Mouse (Mus musculus): Measurements from ENCODE around the gene Kpna2.
"Not testable (repeated sequence)": the region's sequence is repeated elsewhere in the genome, so short reads cannot be mapped to it uniquely, and the experiment has no call there.

Gene Kpna2

DNA sequence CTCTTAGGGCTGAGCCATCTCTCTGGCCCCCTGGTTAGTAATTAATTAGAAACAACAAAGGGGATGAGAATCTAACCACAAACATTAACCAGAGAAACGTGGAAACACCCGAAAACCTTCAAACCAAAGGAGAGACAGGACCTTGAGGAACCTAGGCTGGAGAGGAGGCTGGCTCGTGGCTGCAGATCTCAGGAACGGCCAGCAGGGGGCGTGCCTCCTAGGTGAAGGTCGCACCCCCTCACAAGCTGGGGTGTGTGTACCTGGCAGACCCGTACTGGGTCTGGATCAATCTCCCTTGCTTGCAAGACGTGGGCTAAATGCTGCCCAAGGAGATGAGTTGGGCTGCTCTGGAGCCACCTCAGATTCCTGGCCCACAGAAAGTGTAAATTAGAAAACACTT lies 19.3 kb upstream of the Kpna2 start:
- DNase-seq = no peak

DNA sequence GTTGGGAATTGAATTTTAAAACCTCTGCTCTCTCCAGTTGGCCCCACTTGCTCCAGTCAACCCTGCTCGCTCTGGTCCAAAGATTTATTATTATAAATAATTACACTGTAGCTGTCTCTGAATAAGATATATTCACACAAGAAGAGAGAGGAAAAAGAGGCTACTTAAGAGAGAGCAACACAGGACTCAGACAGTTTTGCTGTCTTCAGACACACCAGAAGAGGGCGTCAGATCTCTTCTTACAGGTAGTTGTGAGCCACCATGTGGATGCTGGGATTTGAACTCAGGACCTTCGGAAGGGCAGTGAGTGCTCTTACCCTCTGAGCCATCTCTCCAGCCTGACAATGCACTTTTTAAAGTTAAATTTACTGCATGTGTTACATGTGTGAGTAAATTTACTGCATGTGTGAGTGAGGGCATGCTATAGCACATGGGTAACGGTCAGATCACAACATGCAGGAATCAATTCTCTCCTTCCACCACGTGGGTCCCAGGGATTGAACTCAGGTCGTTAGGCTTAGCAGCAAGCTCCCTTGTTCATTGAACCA lies 18.1 kb upstream of the Kpna2 start:
- DNase-seq = no peak

DNA sequence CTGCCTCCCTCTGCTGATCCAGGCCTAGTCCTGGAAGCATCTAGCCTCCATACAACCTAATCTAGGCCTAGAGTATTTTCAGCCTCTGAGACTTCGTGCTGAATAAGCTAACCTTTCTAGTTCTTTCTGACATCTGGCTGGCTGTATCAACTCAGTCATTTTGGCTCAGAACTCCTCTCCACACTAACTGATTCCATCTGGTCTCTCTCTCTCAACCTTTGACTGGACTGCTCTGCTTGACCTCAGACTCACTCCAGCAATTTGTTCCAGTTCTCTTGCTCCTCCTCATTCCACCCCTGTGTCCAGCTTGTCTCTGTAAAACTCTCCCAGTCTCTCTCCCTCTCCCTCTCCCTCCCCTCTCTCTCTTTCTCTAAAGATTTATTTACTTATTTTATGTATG lies 17.6 kb upstream of the Kpna2 start:
- no peak for DNase-seq

DNA sequence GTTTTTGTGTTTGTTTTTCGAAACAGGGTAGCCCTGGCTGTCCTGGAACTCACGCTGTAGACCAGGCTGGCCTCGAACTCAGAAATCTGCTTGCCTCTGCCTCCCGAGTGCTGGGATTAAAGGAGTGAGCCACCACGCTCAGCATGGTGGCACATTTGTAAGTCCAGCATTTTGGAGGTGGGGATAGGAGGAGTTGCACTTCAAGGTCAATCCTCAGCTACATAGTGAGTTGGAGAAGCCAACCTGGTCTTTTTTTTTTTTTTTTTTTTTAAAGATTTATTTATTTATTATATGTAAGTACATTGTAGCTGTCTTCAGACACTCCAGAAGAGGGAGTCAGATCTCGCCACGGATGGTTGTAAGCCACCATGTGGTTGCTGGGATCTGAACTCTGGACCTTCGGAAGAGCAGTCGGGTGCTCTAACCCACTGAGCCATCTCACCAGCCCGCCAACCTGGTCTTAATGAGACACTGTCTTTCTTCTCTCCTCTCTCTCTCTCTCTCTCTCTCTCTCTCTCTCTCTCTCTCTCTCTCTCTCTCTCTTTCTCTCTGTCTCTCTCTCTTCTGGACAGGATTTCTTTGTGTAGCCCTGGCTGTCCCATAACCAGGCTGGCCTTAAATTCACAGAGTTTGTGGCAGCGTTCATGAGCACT lies 16.3 kb upstream of the Kpna2 start:
- not testable (repeated sequence) for DNase-seq

DNA sequence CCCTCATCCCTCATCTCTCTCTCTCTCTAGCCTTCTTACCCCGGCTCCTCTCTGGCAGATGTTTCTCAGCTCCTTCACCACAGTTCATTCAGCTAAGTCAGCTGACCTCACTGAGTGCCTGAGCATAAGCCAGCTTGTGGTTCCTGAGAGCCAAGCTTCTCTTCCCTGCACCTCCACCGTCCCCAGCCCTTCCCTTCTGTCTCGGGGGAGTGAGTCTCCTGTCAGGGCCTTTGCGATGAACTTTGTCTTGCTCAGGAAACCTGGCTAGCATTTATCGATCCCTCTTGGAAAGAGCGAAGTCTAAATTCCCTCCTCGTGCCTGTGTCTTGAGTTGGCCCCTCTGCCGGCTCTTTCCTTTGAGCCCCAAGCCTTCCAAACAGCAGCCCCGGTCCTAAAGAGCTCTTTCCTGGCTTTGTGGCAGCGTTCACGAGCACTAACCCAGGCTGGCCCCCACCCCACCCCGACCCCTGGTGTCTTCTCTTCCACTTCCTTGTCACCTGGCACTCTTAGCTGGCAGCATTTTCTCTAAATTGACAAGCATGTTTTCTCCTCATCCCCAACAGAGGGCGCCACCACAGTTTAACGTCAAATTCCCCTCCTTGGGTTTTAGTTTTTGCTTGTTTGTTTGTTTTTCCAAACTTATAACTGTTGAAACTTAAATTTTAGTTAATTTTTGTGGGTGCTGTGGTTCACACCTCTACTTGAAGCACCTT lies 15.4 kb upstream of the Kpna2 start:
- peak; percentile 67 for DNase-seq

DNA sequence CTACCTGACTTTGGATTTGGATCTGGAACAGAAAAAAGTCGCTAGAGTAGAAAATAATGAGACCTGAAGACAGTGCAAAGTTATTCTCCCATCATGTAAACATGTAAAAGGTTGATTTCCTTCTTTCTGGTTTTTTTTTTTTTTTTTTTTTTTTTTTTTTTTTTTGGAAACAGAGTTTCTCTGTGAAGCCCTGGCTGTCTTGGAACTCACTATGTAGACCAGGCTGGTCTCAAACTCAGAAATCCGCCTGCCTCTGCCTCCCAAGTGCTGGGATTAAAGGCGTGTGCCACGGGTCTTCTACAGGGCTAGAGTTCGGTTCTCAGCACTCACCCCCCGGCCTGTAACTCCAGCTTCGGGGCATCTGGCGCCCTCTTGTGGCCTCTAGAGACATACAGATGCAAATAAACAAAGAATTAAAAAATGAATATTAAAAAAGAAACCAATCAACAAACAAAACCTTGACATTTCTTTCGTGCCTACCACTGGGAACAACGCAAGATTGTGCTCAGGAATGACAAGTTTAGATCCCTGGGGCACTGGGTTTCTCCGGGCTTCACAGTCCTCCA lies 14.8 kb upstream of the Kpna2 start:
- no peak for DNase-seq

DNA sequence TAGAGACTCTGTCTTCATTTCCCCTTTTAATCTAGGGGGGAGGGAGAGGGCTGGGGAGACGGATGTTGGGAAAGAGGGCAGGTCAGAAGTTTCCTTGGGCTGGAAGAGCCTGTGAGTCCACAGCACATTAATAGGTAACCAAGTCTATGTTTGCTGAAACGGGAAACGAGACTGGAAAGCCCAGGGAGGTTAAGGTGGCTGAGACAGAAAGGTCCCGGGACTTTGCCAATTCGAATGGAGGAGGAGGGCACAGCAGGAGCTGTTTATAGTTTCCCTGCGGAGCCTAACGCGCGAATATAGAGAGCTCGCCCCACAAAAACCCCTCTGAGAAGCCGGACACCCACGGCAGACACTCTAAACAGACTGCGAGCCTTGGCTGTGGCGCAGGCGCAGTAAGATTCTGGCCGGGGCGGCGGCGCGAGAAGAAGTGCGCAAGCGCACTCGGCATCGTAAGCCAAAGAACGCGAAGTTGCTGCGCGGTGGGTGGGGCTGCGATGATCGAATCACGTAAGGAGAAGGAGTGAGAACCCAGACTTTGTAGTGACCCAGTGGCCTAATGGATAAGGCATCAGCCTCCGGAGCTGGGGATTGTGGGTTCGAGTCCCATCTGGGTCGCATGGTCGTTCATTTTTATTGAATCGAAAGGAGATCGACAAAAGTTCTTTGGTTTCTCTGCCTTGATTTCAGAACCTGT lies 13.1 kb upstream of the Kpna2 start:
- DNase-seq = peak; percentile 97

DNA sequence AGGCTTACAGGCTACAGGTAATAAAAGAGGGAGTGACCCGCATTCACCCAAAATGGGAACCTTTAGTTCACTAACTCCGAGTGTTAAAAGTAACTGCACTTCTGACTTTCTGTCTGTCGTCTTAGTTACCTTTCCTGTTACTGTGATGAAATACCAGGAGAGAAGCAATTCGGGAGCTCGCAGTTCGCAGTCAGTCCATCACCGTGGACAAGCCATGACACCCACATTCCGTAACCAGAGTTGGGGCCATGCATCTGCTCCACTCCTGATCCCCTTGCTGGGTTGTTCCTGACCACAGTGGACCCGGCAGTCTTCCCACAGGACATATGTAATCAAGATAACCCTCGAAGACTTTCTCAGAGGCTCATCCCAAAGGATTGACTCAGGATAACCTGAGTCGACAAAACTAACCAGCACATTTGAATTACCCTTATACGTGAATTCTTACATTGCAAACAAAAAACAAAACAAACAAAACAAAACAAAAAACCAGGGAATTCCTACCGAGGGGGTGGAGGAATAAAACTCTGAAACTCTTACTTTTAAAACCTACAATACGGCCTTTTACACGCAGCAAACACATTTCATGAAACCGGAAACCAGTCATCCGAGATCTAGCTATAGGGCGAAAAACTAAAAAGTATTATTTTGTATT lies 12.5 kb upstream of the Kpna2 start:
- DNase-seq = no peak

DNA sequence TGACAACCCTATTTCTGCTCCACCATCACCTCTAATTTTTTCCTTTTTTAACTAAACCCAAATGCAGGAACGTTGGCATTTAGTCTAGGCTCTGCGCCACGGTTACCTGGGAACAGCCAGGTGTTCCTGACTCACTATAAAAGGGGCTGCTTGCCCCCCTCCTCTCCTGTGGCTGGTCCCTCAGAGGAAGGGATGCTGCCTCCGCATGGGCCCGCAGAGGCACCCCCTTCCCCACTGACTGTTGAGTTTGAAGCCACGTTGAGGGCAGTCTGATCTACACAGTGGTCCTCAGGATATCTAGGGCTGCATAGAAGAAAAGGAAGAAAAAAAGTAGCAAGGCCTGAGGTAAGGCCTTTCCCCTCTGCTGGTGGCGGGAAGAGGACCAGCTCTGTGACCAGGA lies 11.8 kb upstream of the Kpna2 start:
- no peak for DNase-seq

DNA sequence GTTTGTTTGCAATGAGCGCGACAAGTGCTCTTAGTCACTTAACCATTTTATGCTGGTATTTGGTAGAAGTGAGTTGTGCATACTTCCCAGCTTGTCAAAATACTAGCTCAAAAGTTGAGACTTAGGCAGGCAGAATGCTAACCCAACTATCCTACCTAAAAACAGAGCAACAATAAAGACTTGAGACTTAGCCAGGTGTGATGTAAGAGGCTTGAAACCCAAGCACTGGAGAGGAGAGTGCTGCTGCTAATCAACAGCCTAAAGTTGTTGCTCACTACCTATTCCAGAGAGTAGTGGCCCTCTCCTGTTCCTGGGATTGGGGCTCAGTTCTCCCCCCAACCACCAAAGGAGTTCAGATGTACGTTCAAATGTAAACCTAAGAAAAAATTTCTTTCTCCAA lies 11.1 kb upstream of the Kpna2 start:
- no peak for DNase-seq

DNA sequence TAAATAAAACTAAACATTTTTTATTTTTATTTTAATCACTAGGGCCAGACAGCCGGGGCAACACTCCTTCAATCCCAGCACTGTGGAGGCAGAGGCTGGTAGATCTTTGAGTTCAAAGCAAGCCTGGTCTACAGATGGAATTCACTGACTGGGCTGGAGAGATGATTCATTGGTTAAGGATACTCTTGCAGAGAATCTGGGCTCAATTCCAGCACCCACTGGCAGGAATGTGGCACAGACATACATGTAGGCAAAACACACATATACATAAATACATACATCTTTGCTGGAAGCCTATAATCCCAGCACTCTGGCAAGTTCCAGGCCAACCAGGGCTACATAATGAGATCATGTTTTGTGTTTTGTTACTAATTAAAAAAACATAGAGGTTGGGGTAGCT lies 6.2 kb upstream of the Kpna2 start:
- DNase-seq = no peak

DNA sequence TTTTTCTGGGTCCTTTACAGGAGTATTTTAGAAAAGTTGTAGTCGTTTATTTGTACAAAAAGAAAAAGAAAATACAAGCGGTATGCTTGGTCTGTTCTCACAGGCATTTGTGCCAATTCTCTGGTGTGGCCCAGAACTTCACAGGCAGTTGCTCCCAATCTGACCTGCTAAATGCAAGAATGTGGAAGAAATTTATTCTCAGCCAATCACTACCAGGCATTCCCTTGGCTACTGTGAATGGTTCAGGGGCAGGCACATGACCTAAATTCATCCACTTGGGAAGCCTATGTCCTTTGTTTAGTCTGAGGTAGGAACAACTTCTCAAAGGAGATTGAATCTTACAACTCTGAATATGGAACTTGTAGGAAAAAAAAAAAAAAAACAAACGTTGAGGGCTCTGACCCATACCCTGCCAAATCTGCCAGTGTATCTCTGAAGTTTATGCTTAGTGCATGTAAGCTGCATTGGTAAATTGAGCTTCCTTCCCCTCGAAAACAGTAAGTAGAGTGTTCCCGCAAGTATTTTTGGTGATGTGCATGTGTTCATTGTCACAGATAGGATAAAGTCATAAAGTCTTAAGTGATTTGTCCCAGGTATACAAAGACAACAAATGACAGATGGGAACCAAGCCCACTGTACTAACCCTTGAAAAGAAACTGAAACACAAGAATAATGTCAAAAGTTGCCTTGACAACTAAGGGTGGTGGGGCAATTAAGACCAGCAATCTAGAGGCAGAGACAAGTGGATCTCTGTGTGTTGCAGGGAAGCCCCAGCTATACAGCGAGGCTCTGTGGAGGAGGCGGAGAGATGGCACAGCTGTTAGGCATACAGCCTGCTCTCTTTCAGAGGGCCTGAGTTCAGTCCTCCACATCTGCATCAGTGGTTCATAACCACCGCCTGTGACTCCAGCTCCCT lies 2.7 kb upstream of the Kpna2 start:
- no peak for DNase-seq

DNA sequence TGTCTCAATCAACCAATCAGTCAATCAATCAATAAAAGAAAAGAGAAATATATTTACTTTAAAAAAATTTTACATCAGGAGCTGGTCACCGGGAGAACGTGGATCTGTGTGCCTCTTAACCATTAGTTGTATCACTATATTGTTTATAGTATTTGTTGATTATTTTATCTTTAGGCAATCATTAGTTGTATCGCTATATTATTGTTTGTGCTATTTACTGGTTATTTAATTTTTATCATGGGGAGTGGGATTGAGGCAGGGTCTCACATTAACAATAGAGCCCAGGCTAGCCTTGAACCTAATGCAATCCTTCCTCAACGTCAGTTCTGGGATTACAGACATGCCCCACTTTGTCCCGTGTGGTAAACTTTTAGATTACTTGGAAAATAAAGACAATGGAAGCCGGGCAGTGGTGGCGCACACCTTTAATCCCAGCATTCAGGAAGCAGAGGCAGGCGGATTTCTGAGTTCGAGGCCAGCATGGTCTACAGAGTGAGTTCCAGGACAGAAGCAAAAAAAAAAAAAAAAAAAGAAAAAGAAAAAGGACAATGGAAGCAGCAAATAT lies 690 bp upstream of the Kpna2 start:
- no peak for DNase-seq

DNA sequence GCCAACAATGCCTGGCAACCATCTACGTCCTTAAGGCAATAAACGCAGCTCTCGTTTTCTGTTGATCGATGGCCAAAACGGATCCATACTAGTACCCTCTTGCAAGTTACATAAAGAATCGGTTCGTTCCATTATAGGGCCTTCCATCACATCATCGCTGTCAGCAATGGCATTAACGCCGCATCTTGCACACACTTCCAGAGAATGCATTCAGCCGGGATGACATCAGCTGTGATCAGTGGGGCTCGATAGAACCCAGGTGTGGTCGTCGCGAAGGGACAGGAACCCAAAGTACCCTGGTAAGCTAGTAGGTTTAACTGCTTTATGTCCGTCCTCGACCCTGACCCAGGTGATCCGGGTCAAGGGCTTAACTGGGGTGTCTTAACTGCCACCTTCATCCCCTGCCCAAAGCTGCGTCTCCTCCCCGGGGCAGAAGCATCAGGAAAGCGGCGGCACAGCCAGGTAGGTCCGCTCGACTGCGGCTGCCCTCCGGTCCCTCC lies 640 bp downstream of the Kpna2 start:
- DNase-seq = peak; percentile 48

DNA sequence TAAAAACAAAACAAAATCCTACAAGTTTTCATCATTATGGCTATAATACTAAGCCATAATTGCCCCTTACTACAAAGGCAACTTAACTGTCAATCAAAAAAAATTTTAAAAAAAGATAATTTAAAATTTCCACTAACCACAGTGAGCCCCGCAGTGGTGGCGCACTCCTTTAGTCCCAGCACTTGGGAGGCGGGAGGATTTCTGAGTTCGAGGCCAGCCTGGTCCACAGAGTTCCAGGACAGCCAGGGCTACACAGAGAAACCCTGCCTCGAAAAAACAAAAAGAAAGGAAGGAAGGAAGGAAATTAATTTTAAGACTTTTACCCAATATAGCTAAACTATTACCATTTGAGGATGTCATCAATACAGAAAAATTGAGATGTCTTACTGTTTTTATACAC lies 1.4 kb downstream of the Kpna2 start:
- no peak for DNase-seq

DNA sequence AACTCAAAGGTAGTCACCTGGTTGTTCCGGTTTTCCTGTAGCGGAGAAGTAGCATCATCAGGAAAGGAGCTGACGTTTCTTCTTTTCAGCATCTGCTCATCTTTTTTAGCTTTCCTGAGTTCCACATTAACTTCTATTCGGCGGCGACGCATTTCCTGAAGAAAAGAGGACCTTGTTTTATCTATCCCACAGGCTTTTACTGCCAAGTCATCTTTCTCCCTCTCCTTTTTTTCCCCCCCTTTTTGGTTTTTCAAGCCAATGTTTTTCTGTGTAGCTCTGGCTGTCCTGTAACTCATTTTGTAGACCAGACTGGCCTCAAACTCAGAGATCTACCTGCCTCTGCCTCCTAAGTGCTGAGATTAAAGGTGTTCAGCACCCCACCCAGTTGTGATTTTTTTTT lies 2.8 kb downstream of the Kpna2 start:
- DNase-seq = not testable (repeated sequence)

DNA sequence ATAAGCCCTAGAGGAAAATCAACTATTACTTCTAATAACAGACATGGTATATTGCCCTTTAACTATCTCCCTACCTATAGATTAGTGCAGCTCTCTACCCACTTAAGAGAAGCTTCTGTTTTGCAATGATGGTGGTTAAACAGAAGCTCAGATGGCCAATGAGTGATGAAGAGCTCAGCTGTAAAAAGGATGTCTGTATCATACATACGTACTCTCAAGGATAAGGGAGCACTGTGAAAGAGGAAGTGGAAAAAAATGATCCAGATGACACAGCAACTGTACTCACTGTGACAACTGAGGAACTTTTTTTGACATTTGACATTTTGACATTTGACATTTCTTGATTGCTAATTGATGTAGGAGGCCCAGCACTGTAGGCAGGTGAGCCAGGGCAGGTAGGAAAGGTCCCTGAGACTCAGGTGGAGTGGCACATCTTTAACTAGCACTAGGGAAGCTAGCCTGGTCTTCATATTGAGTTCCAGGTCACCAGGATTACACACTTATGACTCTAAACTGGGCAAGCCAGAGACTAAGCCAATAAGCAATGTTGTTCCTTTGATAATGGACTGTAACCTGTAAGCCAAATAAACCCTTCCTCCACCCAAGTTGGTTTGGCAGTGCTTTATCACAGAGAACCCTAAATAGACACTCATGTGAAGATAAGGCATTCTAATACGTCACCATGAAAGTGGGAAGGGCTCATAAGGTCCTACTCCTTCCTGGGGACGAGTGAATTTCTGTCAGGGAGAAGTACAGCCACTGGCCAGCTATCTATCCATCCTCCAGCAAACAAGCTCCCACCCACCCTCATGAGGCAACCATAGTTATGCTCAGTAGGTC lies 4.9 kb downstream of the Kpna2 start:
- no peak for DNase-seq

DNA sequence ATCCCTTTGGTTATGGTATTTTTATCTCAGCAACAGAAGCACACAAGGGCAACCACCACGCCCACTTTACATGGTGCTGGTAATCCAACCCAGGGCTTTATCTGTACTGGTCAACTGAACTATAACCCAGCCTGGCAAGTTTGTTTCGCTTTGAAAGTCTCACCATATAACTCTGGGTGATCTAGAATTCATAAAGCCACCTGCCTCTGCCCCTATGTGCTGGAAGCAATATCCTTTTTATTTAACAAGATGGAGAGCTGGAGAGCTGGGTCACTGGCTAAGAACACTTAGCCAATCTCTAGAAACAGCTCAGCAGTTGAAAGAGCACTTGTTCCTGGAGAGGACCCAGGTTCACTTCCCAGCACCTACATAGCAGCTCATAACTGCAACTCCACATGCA lies 12.0 kb downstream of the Kpna2 start:
- DNase-seq = no peak

DNA sequence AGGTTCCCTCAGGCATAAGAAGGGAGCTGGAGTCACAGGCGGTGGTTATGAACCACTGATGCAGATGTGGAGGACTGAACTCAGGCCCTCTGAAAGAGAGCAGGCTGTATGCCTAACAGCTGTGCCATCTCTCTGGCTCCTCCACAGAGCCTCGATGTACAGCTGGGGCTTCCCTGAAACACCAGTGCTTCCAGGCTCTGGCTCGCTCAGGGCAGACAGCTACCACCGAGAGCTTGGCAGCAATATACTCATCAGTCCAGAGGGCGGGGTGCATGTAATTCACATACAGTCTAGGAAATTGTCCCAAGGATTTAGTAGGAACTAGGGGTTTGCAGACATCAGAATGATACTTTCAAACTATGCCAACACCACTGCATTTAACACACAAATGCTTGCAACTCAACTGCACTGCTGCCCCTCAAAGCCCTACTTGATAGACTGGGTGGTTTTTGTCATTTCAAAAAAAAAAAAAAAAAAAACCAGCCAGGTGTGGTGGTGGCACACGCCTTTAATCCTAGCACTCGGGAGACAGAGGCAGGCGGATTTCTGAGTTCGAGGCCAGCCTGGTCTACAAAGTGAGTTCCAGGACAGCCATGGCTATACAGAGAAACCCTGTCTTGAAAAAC lies 13.2 kb downstream of the Kpna2 start:
- not testable (repeated sequence) for DNase-seq

DNA sequence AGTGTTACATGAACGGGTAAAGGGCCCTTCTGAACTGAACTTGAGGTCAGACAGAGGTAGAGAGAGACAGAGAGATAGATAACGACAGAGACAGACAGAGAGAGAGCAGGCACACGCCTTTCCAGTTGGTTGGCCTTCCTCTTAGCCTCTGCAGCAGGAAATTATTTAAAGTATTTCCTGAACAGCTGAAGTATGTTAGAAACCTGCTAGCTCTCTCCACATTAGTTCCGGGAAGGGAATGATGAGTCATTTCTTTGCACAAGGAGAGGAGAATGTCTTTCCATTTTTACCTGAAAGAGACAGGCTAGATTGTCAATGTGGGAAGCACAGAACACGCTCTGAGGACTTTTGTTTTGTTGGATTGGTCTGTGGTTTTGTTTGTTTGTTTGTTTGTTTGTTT lies 17.0 kb downstream of the Kpna2 start:
- no peak for DNase-seq

Measured in thymus, postnatal 14 days (tissue).